Mouse (Mus musculus) limb, embryonic 10.5 days (tissue): Measurements from ENCODE around the gene BC107364. TPM values are rescaled to one million over a fixed set of nuclear protein-coding genes. Genes with fewer than 3 reads are reported as not detected.
"Not testable (repeated sequence)": the region's sequence is repeated elsewhere in the genome, so short reads cannot be mapped to it uniquely, and the experiment has no call there.

Experiments
- DNase-seq: peaks from one replicate; pipeline ENCODE4 v3.0.0-alpha.2; 2017; ENCODE audit warnings: low spot score
- H3K27ac ChIP-seq: fragments of 300-500 bp; sonication (generic); 2 replicates; pipeline ENCODE4 v1.5.1; 2016; ENCODE audit warnings: mild to moderate bottlenecking
- H3K27me3 ChIP-seq: fragments of 300-500 bp; sonication (generic); 2 replicates; pipeline ENCODE4 v1.6.1; 2016; ENCODE audit warnings: low read depth, mild to moderate bottlenecking; ENCODE audit not compliant: poor library complexity, severe bottlenecking
- H3K36me3 ChIP-seq: fragments of 300-500 bp; sonication (generic); 2 replicates; pipeline ENCODE4 v1.6.1; 2016; ENCODE audit warnings: mild to moderate bottlenecking, moderate library complexity
- H3K4me1 ChIP-seq: fragments of 300-500 bp; sonication (generic); 2 replicates; pipeline ENCODE4 v1.6.1; 2016
- H3K4me3 ChIP-seq: fragments of 300-500 bp; sonication (generic); 2 replicates; pipeline ENCODE4 v1.5.1; 2016; ENCODE audit warnings: mild to moderate bottlenecking, moderate library complexity
- H3K9me3 ChIP-seq: fragments of 300-500 bp; sonication (generic); replicated peaks from 2 replicates; pipeline ENCODE4 v1.6.1; 2016; ENCODE audit warnings: mild to moderate bottlenecking
- WGBS: fragments of 180-500 bp; shearing (Covaris S2); methylation state at CpG from one replicate; pipeline ENCODE4 v1.1.7; 2016; 5-methylcytosine and 5-hydroxymethylcytosine counted together
- polyA plus RNA-seq: library from polyadenylated mRNA; unstranded; fragments of >200 nt; fragmentation: Nextera tagmentation; extraction: Ambion mirVana; gene quantifications from 2 replicates; pipeline ENCODE4 v1.2.1, GENCODE M21; 2016

Gene BC107364
- 0.14 TPM in 1 of 2 replicates, not detected in the other for polyA plus RNA-seq

- peaks cover 13% of the 10 kb centered on the region for H3K27me3 ChIP-seq
- WGBS, result no CpG with 5 or more reads among the region's 48 CpGs
- not testable (repeated sequence) for H3K4me3 ChIP-seq, H3K9me3 ChIP-seq, H3K36me3 ChIP-seq, H3K4me1 ChIP-seq, H3K27ac ChIP-seq, DNase-seq
Measured at GRCm38 (mm10) chr3:96452262-96452661, at the start of gene BC107364. BC107364 (minus strand) TSS chr3:96452306.

- Histone ChIP-seq H3K27me3 (no peaks in the 10 kb centered on the region), H3K27ac (peak overlapping the region; percentile 84), H3K4me3 (peak overlapping the region; percentile 69), H3K36me3 (no peaks in the 10 kb centered on the region), H3K9me3 (no peaks in the 10 kb centered on the region), H3K4me1 (peaks cover 15% of the 10 kb centered on the region)
- under 1% methylated on average over 32 of the region's 32 CpGs for WGBS
- peak; percentile 95 for DNase-seq
Measured at GRCm38 (mm10) chr3:96501391-96502115, 49.4 kb upstream of the BC107364 start.

- peak overlapping the region; percentile 84 for H3K27ac ChIP-seq
Measured at GRCm38 (mm10) chr3:96500691-96501265, 48.7 kb upstream of the BC107364 start.

GRCm38 (mm10) chr3:96500289-96500621, 48.1 kb upstream of the BC107364 start:
- Histone ChIP-seq H3K27ac (peak overlapping the region; percentile 84), H3K36me3 (no peaks in the 10 kb centered on the region), H3K4me3 (peak overlapping the region; percentile 69), H3K9me3 (no peaks in the 10 kb centered on the region), H3K4me1 (peaks cover 17% of the 10 kb centered on the region), H3K27me3 (no peaks in the 10 kb centered on the region)
- peak; percentile 96 for DNase-seq
- WGBS, result under 1% methylated on average over 17 of the region's 17 CpGs

More at GRCm38 (mm10) chr3:96500691-96501265, 48.7 kb upstream of the BC107364 start:
- H3K27me3 ChIP-seq, result no peaks in the 10 kb centered on the region
- H3K4me3 ChIP-seq, result peak overlapping the region; percentile 69
- no peaks in the 10 kb centered on the region for H3K9me3 ChIP-seq
- H3K36me3 ChIP-seq, result no peaks in the 10 kb centered on the region
- DNase-seq, result peak; percentile 76
- WGBS, result 0% methylated on average over 19 of the region's 19 CpGs
- peaks cover 17% of the 10 kb centered on the region for H3K4me1 ChIP-seq

GRCm38 (mm10) chr3:96499481-96500288, 47.6 kb upstream of the BC107364 start:
- Histone ChIP-seq H3K9me3 (no peaks in the 10 kb centered on the region), H3K36me3 (no peaks in the 10 kb centered on the region), H3K4me3 (peak overlapping the region; percentile 69), H3K27me3 (no peaks in the 10 kb centered on the region), H3K4me1 (peaks cover 17% of the 10 kb centered on the region), H3K27ac (peak overlapping the region; percentile 84)
- WGBS, result under 1% methylated on average over 36 of the region's 36 CpGs
- DNase-seq, result peak; percentile 83

GRCm38 (mm10) chr3:96498476-96499245, 46.6 kb upstream of the BC107364 start:
- Histone ChIP-seq H3K36me3 (no peaks in the 10 kb centered on the region), H3K27ac (no peak overlapping the region), H3K27me3 (no peaks in the 10 kb centered on the region), H3K4me3 (peak overlapping the region; percentile 69; the same call in 1 of the 2 replicates), H3K9me3 (no peaks in the 10 kb centered on the region), H3K4me1 (peaks cover 17% of the 10 kb centered on the region)
- DNase-seq, result peak; percentile 31
- WGBS, result 83% methylated on average over 4 of the region's 4 CpGs

GRCm38 (mm10) chr3:96497451-96498028, 45.4 kb upstream of the BC107364 start:
- H3K36me3 ChIP-seq, result no peaks in the 10 kb centered on the region
- peak; percentile 82 for DNase-seq
- peak overlapping the region; percentile 50 for H3K27ac ChIP-seq
- H3K27me3 ChIP-seq, result no peaks in the 10 kb centered on the region
- H3K4me3 ChIP-seq, result peak overlapping the region; percentile 63
- WGBS, result under 1% methylated on average over 19 of the region's 19 CpGs
- peaks cover 14% of the 10 kb centered on the region for H3K4me1 ChIP-seq
- no peaks in the 10 kb centered on the region for H3K9me3 ChIP-seq

- Histone ChIP-seq H3K27ac (peak overlapping the region; percentile 50; the same call in 1 of the 2 replicates), H3K4me1 (peaks cover 14% of the 10 kb centered on the region), H3K4me3 (peak overlapping the region; percentile 63)
- DNase-seq, result peak; percentile 38
- not testable (repeated sequence) for H3K27me3 ChIP-seq, H3K36me3 ChIP-seq, H3K9me3 ChIP-seq
- WGBS, result 12% methylated on average over 14 of the region's 14 CpGs
Measured at GRCm38 (mm10) chr3:96496620-96497275, 44.6 kb upstream of the BC107364 start.

GRCm38 (mm10) chr3:96496216-96496615, 44.1 kb upstream of the BC107364 start:
- Histone ChIP-seq H3K36me3 (no peaks in the 10 kb centered on the region), H3K4me3 (0 out of 2 replicates have a peak overlapping the region, but pooled peaks have one; percentile 63), H3K27ac (no peak overlapping the region), H3K4me1 (peaks cover 14% of the 10 kb centered on the region), H3K9me3 (no peaks in the 10 kb centered on the region), H3K27me3 (no peaks in the 10 kb centered on the region)
- no peak for DNase-seq
- 59% methylated on average over 7 of the region's 7 CpGs for WGBS

GRCm38 (mm10) chr3:96495490-96496210, 43.5 kb upstream of the BC107364 start:
- no peak overlapping the region for H3K27ac ChIP-seq
- no peak overlapping the region for H3K4me3 ChIP-seq
- H3K9me3 ChIP-seq, result no peaks in the 10 kb centered on the region
- 97% methylated on average over 1 of the region's 1 CpGs for WGBS
- peaks cover 14% of the 10 kb centered on the region for H3K4me1 ChIP-seq
- H3K36me3 ChIP-seq, result no peaks in the 10 kb centered on the region
- H3K27me3 ChIP-seq, result no peaks in the 10 kb centered on the region
- no peak for DNase-seq

GRCm38 (mm10) chr3:96494912-96495311, 42.8 kb upstream of the BC107364 start:
- WGBS, result 91% methylated on average over 3 of the region's 3 CpGs
- no peaks in the 10 kb centered on the region for H3K9me3 ChIP-seq
- peaks cover 14% of the 10 kb centered on the region for H3K4me1 ChIP-seq
- H3K27me3 ChIP-seq, result no peaks in the 10 kb centered on the region
- DNase-seq, result no peak
- H3K4me3 ChIP-seq, result no peak overlapping the region
- H3K36me3 ChIP-seq, result no peaks in the 10 kb centered on the region
- H3K27ac ChIP-seq, result no peak overlapping the region
